Mouse (Mus musculus) myocyte (in vitro differentiated cells): ENCODE measurements around the gene Chd2. TPM values are rescaled to one million over a fixed set of nuclear protein-coding genes. Genes with fewer than 3 reads are reported as not detected.

Experiments
- H3K27me3 ChIP-seq: one replicate; pipeline ENCODE4 v1.6.1; 2011; ENCODE audit not compliant: control insufficient read depth, insufficient read depth, insufficient read length
- H3K36me3 ChIP-seq: one replicate; pipeline ENCODE4 v1.6.1; 2011; ENCODE audit not compliant: control insufficient read depth, insufficient read depth
- H3K4me2 ChIP-seq: one replicate; pipeline ENCODE4 v1.6.1; 2011; ENCODE audit warnings: low read depth, control low read depth
- H3K4me3 ChIP-seq: one replicate; pipeline ENCODE4 v1.5.1; 2011; ENCODE audit warnings: mild to moderate bottlenecking, control low read depth, moderate library complexity
- H3K79me2 ChIP-seq: one replicate; pipeline ENCODE4 v1.6.1; 2011; ENCODE audit not compliant: control insufficient read depth, insufficient read depth
- H3ac ChIP-seq: one replicate; pipeline ENCODE4 v1.6.1; 2011; ENCODE audit not compliant: control insufficient read depth, insufficient read length
- CEBPB ChIP-seq: IDR thresholded peaks from 2 replicates; pipeline ENCODE4 v1.6.1; 2011; ENCODE audit warnings: mild to moderate bottlenecking, moderate library complexity; ENCODE audit not compliant: poor library complexity, insufficient read depth, severe bottlenecking
- E2F4 ChIP-seq: IDR thresholded peaks from one replicate; pipeline ENCODE4 v1.6.1; 2011; ENCODE audit warnings: mild to moderate bottlenecking, control low read depth, moderate library complexity; ENCODE audit not compliant: insufficient read depth
- MAX ChIP-seq: IDR thresholded peaks from one replicate; pipeline ENCODE4 v1.6.1; 2011; ENCODE audit warnings: low read depth, mild to moderate bottlenecking, control low read depth
- MYOD1 ChIP-seq, 3 experiments: IDR thresholded peaks; one replicate each; pipeline ENCODE4 v1.6.1; 2011; ENCODE audit warnings: control low read depth in 2 of 3, low read depth in 2 of 3, mild to moderate bottlenecking in 2 of 3, moderate library complexity in 1 of 3; ENCODE audit not compliant: insufficient read length in 2 of 3, control insufficient read depth in 1 of 3
- MYOG ChIP-seq, 3 experiments: IDR thresholded peaks; one replicate each; pipeline ENCODE4 v1.6.1; 2011; ENCODE audit warnings: control low read depth in 2 of 3, low read depth in 2 of 3, mild to moderate bottlenecking in 2 of 3; ENCODE audit not compliant: insufficient read length in 2 of 3, control insufficient read depth in 1 of 3, insufficient read depth in 1 of 3
- POLR2A ChIP-seq: IDR thresholded peaks from one replicate; pipeline ENCODE4 v1.6.1; 2011; ENCODE audit warnings: low read depth, mild to moderate bottlenecking, control low read depth, moderate library complexity; ENCODE audit not compliant: insufficient read length
- POLR2AphosphoS2 ChIP-seq: IDR thresholded peaks from one replicate; pipeline ENCODE4 v1.6.1; 2011; ENCODE audit warnings: low read depth, control low read depth; ENCODE audit not compliant: insufficient read length
- REST ChIP-seq: IDR thresholded peaks from one replicate; pipeline ENCODE4 v1.6.1; 2011; ENCODE audit warnings: mild to moderate bottlenecking, control low read depth, moderate library complexity; ENCODE audit not compliant: insufficient read depth, insufficient read length
- SRF ChIP-seq: IDR thresholded peaks from one replicate; pipeline ENCODE4 v1.6.1; 2011; ENCODE audit warnings: low read depth; ENCODE audit not compliant: control insufficient read depth, insufficient read length
- TCF12 ChIP-seq: IDR thresholded peaks from one replicate; pipeline ENCODE4 v1.6.1; 2011; ENCODE audit warnings: mild to moderate bottlenecking, control low read depth; ENCODE audit not compliant: poor library complexity, insufficient read depth, severe bottlenecking
- TCF3 ChIP-seq: IDR thresholded peaks from one replicate; pipeline ENCODE4 v1.6.1; 2011; ENCODE audit warnings: low read depth, control low read depth; ENCODE audit not compliant: insufficient read length
- USF1 ChIP-seq: IDR thresholded peaks from one replicate; pipeline ENCODE4 v1.6.1; 2011; ENCODE audit warnings: low read depth, mild to moderate bottlenecking, control low read depth, moderate library complexity
- polyA plus RNA-seq: library from polyadenylated mRNA; unstranded; fragments of >200 nt; fragmentation: generic; extraction: Trizol; gene quantifications from one replicate; pipeline ENCODE4 v1.2.1, GENCODE M21; 2012; ENCODE audit warnings: missing spikeins

Gene Chd2
- polyA plus RNA-seq, 1 experiment, result 7.9 TPM

DNA sequence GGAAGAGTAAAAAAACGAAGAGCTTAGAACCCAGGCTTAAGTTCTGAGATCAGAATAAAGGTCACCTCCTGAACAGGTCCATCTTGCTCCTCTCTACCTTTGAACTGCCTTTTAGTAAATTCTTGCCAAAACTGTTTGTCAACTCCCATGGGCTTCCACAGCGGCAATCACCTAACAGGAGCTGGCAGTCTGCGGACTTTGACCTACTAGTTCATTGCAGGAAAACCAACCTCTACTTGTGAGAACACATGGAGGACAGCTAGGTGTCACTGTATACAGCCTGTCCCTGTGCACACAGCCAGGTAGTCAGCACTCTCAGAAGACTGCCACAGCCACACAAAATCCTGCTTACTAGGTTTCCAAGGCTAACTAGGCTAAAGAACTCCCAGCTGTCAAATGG, 99.8 kb downstream of the Chd2 start:
- H3K27me3 ChIP-seq, result no peaks in the 10 kb centered on the region
- H3ac ChIP-seq, result no peak overlapping the region
- no peak for TF ChIP-seq MYOD1 (IDR thresholded peaks at IDR 0.05; ENCODE audit: control insufficient read depth in 1 of 3, insufficient read length in 2 of 3, low read depth in 2 of 3)
- TF ChIP-seq USF1, result no peak
- no peak for TF ChIP-seq MYOG (IDR thresholded peaks at IDR 0.05; ENCODE audit: control insufficient read depth in 1 of 3, insufficient read depth in 1 of 3, insufficient read length in 2 of 3, low read depth in 2 of 3)
- no peak for TF ChIP-seq TCF12
- TF ChIP-seq SRF, result no peak
- TF ChIP-seq CEBPB, result no peak
- no peak for TF ChIP-seq POLR2AphosphoS2
- TF ChIP-seq MAX, result no peak
- TF ChIP-seq REST, result no peak
- TF ChIP-seq TCF3, result no peak
- no peak for TF ChIP-seq POLR2A
- TF ChIP-seq E2F4, result no peak
- H3K4me2 ChIP-seq, result no peak overlapping the region
- no peak overlapping the region for H3K4me3 ChIP-seq
- peaks cover 97% of the 10 kb centered on the region for H3K36me3 ChIP-seq
- no peaks in the 10 kb centered on the region for H3K79me2 ChIP-seq

DNA sequence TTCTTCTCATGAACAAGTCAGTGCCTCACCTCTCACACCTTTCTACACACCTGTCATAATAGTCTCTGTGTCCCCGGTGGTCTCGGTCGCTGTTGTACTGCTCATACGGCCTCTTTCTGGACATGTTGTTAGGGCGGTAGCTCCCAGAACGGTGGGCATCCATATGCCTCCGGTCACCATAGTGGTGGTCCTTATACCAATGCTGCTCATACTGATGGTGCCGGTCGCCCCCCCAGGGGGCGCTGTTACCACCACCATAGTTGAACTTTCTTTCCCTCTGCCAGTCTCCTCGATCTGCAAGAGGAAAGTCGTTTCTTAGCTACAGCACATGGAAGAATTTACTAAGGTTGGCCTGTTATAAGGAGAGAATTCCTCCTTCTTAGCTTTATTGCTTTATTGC, 105.9 kb downstream of the Chd2 start:
- Histone ChIP-seq H3K27me3 (no peaks in the 10 kb centered on the region), H3K79me2 (peaks cover 20% of the 10 kb centered on the region), H3K4me3 (no peak overlapping the region), H3K36me3 (peaks cover 75% of the 10 kb centered on the region), H3ac (no peak overlapping the region), H3K4me2 (no peak overlapping the region)
- TF ChIP-seq CEBPB (no peak), TCF12 (no peak), MAX (no peak), POLR2A (no peak), REST (no peak), TCF3 (no peak), E2F4 (no peak), MYOD1 (IDR thresholded peaks at IDR 0.05; ENCODE audit: control insufficient read depth in 1 of 3, insufficient read length in 2 of 3, low read depth in 2 of 3) (no peak), SRF (no peak), POLR2AphosphoS2 (no peak), USF1 (no peak)

DNA sequence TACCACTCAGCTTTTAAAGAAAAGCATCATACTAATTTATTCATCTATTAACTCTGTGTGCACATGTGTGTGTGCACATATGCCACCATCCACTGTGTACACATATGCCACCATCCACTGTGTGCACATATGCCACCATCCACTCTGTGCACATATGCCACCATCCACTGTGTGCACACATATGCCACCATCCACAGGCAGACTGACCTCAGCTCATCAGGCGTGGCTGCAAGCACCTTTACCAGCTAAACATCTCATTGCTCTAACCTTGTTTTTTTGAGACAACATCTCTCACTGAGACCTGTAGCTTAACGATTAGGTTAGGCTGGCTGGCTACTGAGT, 107.3 kb downstream of the Chd2 start:
- TF ChIP-seq MAX (no peak), TCF12 (no peak), POLR2A (peak; percentile 42), MYOG (IDR thresholded peaks at IDR 0.05; ENCODE audit: control insufficient read depth in 1 of 3, insufficient read depth in 1 of 3, insufficient read length in 2 of 3, low read depth in 2 of 3) (no peak), CEBPB (no peak), REST (no peak), POLR2AphosphoS2 (peak; percentile 59)

DNA sequence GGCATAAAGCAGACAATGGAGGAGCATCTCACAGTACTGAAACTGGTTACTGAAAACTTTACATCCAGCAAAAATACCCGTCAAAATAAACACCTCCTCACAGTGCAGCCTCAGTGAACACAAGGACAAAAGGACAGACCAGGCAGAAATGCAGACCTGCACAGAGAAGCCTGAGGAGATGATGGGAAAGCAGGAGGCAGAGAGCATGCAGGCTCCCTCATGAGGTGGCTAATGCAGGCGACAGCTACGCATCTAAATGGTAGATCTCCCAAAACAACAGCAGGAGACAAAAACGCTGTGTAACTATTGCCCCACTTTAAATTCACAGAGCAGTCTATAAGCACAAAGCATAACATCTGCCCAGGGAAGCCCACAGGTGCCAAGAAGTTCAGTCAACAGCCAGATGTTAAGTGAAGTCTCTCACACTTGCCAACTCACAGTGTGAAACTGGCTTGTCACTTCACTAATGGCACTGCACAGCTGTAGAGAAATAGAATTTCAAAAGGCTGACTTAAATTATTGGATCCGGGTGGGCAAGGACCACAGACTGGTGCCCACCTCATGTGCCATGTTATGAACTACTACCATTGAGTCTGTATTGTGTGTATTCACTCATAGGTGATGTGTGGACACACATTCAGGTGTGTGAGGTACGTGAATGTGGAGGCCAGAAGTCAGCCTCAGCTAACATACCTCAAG, 107.8 kb downstream of the Chd2 start:
- TF ChIP-seq POLR2A (no peak), SRF (no peak), USF1 (no peak), TCF12 (no peak), REST (no peak), MAX (no peak), MYOG (IDR thresholded peaks at IDR 0.05; ENCODE audit: control insufficient read depth in 1 of 3, insufficient read depth in 1 of 3, insufficient read length in 2 of 3, low read depth in 2 of 3) (no peak), E2F4 (no peak), CEBPB (no peak)
- no peak overlapping the region for H3K4me2 ChIP-seq
- no peak overlapping the region for H3ac ChIP-seq
- peaks cover 20% of the 10 kb centered on the region for H3K79me2 ChIP-seq
- H3K36me3 ChIP-seq, result peaks cover 71% of the 10 kb centered on the region
- no peaks in the 10 kb centered on the region for H3K27me3 ChIP-seq
- H3K4me3 ChIP-seq, result no peak overlapping the region

More for the DNA sequence above, 107.3 kb downstream of the Chd2 start:
- no peak overlapping the region for H3ac ChIP-seq
- H3K36me3 ChIP-seq, result peaks cover 71% of the 10 kb centered on the region
- H3K4me3 ChIP-seq, result no peak overlapping the region
- H3K4me2 ChIP-seq, result no peak overlapping the region
- no peaks in the 10 kb centered on the region for H3K27me3 ChIP-seq
- H3K79me2 ChIP-seq, result peaks cover 20% of the 10 kb centered on the region

DNA sequence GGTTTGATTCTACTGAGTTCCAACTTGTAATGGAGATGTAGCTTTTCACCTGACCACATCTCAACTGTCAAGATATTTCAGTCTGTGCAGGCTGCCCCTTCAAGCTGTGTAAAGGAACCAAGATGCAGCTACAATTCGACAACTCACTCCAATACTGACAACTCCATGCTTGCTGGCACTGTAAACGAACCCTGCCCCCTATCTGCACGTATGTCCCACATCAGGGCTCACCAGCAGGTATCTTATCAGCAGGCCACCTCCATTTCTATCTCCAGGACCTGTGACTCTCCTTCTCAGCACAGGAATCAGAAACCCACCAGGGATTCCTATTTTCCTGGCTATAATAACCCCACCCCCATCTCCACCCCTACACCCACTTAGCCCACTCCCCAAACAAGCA, 113.1 kb downstream of the Chd2 start:
- no peak overlapping the region for H3ac ChIP-seq
- no peaks in the 10 kb centered on the region for H3K27me3 ChIP-seq
- TF ChIP-seq POLR2A, result no peak
- no peak for TF ChIP-seq CEBPB
- TF ChIP-seq MYOD1 (IDR thresholded peaks at IDR 0.05; ENCODE audit: control insufficient read depth in 1 of 3, insufficient read length in 2 of 3, low read depth in 2 of 3), result no peak
- TF ChIP-seq TCF12, result no peak
- no peak for TF ChIP-seq E2F4
- no peak for TF ChIP-seq MYOG (IDR thresholded peaks at IDR 0.05; ENCODE audit: control insufficient read depth in 1 of 3, insufficient read depth in 1 of 3, insufficient read length in 2 of 3, low read depth in 2 of 3)
- TF ChIP-seq SRF, result no peak
- H3K36me3 ChIP-seq, result peaks cover 35% of the 10 kb centered on the region
- no peak overlapping the region for H3K4me2 ChIP-seq
- H3K4me3 ChIP-seq, result no peak overlapping the region
- peaks cover 13% of the 10 kb centered on the region for H3K79me2 ChIP-seq
